Mouse (Mus musculus) gastrocnemius, adult 2 months (tissue): ENCODE measurements around the gene Mettl11b. TPM values are rescaled to one million over a fixed set of nuclear protein-coding genes. Genes with fewer than 3 reads are reported as not detected.
A peak's percentile ranks its signal among the peaks of the same experiment; 100 is the strongest.
"Not testable (repeated sequence)": the region's sequence is repeated elsewhere in the genome, so short reads cannot be mapped to it uniquely, and the experiment has no call there.

Source experiments
- DNase-seq: peaks from one replicate; pipeline ENCODE4 v3.0.0; 2022
- H3K27ac ChIP-seq: fragments of 200-600 bp; 2 replicates; pipeline ENCODE4 v1.8.1; 2022; ENCODE audit warnings: mild to moderate bottlenecking
- H3K4me3 ChIP-seq: fragments of 200-600 bp; 2 replicates; pipeline ENCODE4 v1.8.1; 2022; ENCODE audit warnings: mild to moderate bottlenecking, moderate library complexity
- CTCF ChIP-seq: fragments of 200-600 bp; IDR thresholded peaks from 2 replicates; pipeline ENCODE4 v1.8.1; 2022; ENCODE audit warnings: antibody characterized with exemption, mild to moderate bottlenecking, moderate library complexity
- intact Hi-C: fragments of 180-260 bp; cut with DNase I; formaldehyde crosslinking; loops from one replicate; pipeline ENCODE4 v1.15.1; 2025
- long read RNA-seq, 2 experiments: library from polyadenylated mRNA; stranded (forward); transcript quantifications; one replicate each; pipeline ENCODE4 v2.0.0; 2021
- total RNA-seq, 2 experiments: library from RNA; stranded (reverse); gene quantifications; 2 replicates each; pipeline ENCODE4 v1.2.3; 2021

Gene Mettl11b
- total RNA-seq, result 10 to 100 TPM; 19.6 to 28.1 TPM
- long read RNA-seq, experiment 1, transcript Mettl11b-201 (4 exons, 1,790 nt), result major isoform, 30 of 38 reads
- long read RNA-seq, experiment 1, partial matches to known transcripts, result 0 of 38 reads
- long read RNA-seq, experiment 1, other reads (novel, unspliced or antisense), result 8 of 38 reads
- long read RNA-seq, experiment 2, transcript Mettl11b-201 (4 exons, 1,790 nt), result major isoform, 26 of 34 reads
- long read RNA-seq, experiment 2, partial matches to known transcripts, result 0 of 34 reads
- long read RNA-seq, experiment 2, other reads (novel, unspliced or antisense), result 7 of 34 reads

DNA sequence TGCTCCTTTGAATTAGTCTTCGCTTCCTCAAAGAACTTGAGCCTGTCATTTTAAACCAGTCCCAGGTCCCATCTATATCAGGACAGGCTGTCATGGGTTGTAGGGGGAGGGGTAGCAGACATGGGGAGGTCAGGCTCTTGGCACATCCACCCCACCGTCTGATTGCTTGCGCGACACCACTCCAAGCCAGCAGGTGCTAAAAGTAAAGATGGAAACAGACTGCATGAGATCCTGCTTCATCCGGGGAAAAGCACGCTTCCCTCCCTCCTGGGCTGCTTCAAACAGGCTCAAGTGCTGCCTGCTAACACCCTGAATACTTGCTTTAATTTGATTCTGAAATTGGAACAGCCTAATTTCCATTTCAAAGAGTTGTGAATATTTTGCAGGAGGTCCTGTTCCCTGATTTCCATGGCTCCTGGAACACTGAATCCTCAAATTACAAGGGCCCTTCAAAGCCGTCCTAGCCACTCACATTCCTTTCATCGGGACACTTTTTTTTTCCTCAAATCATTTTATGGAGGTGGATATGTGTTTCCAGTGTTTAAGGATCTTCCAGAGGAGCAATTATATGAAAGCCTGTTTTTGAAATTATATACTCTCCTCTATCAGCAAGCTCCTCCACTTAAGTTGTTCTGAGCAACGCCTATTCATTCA lies at the start of gene Mettl11b:
Gene Mettl11b, minus strand, starts transcription at position 127 of the 654 bp plus-strand sequence.
- no peak for TF ChIP-seq CTCF

DNA sequence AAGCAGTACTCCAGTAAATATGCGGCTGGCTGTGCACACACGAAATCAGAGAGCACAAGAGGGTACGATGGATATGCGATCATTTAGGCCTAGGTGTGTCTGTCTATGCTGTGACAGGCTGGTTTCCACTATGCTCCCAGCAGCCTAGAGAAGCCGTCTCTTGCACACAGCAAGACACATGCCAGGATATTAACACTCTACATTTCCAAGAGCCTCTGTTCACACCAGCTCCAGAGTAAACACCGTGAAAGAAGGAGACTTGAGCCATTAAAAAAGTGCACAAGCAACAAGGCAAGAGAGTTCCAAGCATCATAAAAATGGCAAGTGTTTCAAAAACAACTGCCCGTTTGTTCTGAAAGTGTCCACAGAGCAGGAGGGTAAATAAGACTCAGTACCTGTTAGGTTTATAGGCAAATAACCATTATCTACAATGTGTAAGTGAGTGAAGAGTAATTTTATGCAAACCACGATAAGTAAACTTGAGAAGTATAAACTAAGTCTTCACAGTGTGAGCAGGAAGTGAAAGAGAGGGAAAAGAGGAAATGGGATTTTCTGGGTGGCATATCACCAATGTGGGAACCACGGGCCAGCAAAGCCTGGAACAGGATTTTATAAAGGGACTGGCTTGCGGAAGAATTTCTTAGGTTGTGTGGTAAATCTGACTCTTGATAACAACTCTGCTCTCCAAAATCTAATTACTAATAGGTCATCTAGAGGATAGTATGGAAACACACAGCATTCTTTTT lies 32.6 kb upstream of the Mettl11b start:
- no peak overlapping the region for H3K27ac ChIP-seq
- intact Hi-C loops, result no loop called here
- H3K4me3 ChIP-seq, result no peak overlapping the region
- TF ChIP-seq CTCF, result no peak
- DNase-seq, result no peak

More for the DNA sequence above, at the start of gene Mettl11b:
- H3K27ac ChIP-seq, result peak within 1 kb of the TSS; percentile 90
- peak; percentile 80 for DNase-seq
- intact Hi-C loops, result no loop called here
- H3K4me3 ChIP-seq, result peak within 1 kb of the TSS; percentile 71

DNA sequence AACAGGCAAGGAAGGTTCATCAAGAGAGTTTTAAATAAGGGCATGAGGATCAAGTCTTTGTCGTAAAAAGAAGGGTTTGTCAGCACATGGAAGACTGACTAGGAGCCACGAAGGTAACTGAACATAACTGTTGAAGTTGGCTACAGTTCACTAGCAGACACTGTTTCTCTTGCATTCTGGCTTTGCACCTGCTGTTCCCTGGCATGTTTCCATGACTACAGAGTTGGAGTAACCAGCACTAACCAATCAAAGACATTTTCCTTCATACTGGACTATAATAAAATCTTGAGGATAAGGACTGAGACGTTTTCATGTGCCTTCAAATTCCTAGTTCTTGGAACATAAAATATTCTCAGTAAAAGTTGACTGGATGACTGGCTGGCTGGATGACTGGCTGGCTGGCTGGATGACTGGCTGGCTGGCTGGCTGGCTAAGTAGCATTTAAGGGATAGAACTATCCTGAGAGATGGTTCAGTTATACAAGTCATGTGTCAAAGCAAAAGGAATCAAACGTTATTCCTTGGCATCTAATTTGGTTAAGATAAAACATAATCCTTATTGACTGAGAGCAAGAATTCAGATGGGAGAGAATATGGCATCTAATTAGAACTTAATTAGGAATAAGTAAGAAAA lies 26.4 kb upstream of the Mettl11b start:
- Histone ChIP-seq H3K4me3 (no peak overlapping the region), H3K27ac (no peak overlapping the region)
- intact Hi-C loops, result no loop called here
- TF ChIP-seq CTCF, result no peak
- no peak for DNase-seq

DNA sequence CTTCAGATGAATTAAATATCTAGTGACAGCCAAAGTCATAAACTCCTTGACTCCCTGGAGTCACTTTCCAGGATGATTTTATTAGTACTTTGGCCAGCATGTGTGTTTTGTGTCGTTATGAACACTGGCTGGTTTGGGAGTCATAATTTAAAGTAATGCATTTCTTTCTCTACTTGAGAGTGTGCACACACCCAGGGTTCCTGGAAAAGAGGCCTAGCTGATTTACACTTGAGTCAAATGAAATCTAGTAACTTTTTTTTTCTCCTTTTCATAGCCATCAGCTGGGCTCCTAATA lies 12.2 kb upstream of the Mettl11b start:
- TF ChIP-seq CTCF, result no peak

DNA sequence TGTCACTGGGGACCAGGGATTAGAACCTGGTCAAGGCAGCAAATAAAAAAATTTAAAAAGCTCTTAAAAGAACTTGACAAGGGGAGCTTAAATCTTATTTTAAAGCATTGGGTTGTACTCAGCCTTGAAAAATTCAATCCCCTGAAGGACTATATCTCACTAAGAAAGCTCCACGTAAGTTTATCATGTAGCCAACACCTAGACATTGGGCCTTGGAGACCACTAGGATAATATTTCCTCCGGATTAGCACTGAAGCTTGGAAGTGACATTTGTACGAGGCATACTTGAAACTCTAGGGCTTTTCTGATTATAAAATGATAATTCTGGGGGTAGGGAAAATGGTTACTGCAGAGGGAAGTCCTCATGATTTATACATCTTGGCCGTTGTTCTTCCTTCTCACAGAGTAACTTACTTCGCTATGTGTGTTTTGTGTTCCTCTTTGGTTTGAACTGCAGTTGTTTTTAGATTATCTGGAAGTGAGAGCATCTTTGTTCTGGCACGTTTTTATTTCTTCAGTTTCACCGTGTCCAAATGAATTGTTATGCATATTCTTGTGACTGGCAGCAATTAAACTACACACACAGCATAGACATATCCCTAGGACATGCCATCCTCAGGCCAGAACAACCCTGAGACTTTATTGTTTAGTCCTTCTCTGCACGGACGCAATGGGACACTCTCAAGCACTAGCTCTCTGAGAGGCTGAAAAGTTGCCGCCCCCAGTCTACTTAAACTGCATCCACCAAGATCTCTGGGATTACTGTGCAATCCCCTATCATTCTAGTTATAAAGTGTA lies 11.6 kb upstream of the Mettl11b start:
- intact Hi-C loops, result no loop called here
- H3K4me3 ChIP-seq, result no peak overlapping the region

More for the DNA sequence above, 12.2 kb upstream of the Mettl11b start:
- H3K4me3 ChIP-seq, result no peak overlapping the region
- H3K27ac ChIP-seq, result no peak overlapping the region
- intact Hi-C loops, result no loop called here
- no peak for DNase-seq

DNA sequence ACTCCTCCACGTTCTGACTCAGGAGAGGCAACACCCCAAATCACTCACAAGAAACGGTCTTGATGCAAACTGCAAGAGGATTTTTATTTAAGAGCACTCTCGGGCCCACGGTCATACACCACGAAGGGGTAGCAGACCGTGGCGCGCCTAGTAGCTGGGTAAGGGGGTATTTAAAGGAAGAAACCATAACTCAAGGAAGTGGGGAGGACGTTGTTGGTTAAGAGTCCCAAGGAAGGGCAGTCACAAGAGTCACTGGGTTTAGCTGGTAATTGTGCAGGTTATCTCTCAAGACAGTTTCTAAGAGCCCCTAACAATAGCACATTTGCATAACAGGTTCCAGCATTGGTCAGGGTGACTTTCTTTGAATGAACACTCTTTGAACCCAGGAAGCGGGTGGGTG lies 6.1 kb upstream of the Mettl11b start:
- H3K4me3 ChIP-seq, DNase-seq, H3K27ac ChIP-seq, intact Hi-C loops: not testable (repeated sequence)

More for the DNA sequence above, 11.6 kb upstream of the Mettl11b start:
- no peak for DNase-seq
- TF ChIP-seq CTCF, result no peak
- no peak overlapping the region for H3K27ac ChIP-seq

DNA sequence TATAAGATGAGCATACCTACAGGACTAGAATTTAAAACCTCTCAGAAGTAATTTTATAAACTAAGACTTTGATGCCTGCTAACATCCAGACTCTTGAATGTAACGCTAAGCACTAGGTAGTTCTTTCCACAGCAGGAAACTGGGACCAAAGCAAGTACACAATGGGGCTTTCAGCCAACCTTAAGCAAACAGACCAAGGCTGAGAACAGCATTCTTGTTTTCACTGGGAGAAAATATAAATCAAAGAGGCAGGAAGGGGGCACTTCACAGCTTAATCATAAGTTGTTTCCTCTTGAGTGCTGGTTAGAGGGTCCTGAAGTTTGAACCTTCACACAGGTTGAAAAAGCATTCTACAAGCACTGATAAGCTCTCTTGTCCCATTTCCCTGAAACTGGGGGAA lies 1.1 kb downstream of the Mettl11b start:
- intact Hi-C loops, result no loop called here
- DNase-seq, result no peak
- H3K4me3 ChIP-seq, result peak overlapping the region; percentile 71
- no peak for TF ChIP-seq CTCF
- peak overlapping the region; percentile 90 for H3K27ac ChIP-seq

DNA sequence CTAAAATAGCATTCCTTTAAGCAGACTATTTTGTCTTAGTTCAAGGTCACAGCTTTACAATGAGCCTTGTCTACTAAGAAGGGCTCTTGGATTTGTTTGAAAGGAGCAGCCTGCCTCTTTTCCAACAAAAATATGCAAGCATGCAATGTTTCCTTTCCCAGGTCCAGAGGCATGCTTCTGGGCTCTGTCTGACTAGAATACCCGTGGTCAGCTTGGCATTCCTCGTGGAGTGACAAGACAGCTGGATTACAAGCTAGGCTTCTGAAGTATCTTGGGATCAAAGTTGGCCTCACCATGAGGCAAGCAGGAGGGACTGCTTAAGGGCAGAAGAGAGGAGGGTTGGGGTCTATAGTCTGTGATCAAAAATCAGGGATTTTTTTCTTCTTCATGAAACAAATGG lies 16.4 kb downstream of the Mettl11b start:
- peak; percentile 42 for DNase-seq
- no peak for TF ChIP-seq CTCF
- peak overlapping the region; percentile 60 for H3K27ac ChIP-seq
- no peak overlapping the region for H3K4me3 ChIP-seq
- intact Hi-C loops, result loop anchor here (10.0 kb wide), 3 partner anchors 394 to 554 kb away; partner anchors contain the start of gene Prrx1

DNA sequence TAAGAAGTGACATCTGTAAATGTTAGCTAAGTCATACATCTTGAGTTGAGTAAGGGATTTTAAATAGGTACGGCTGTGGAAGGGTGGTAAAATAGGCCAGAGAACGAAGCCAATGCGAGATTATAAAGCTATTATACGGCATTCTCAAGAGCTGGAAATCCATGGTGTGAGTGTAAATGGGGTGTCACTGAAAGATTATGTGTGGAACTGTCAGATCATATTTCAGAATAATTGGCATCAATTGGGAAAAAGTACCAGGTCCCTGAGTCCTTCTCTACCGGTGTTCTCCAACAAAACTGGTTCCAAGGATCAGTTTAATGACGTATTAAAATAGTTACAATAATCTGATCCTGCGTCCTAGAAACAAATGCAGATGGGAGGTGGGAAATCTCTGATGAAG lies 24.5 kb downstream of the Mettl11b start:
- DNase-seq, result no peak
- Histone ChIP-seq H3K4me3 (no peak overlapping the region), H3K27ac (no peak overlapping the region)
- no peak for TF ChIP-seq CTCF
- intact Hi-C loops, result loop anchor here (10.0 kb wide), 3 partner anchors 386 to 546 kb away; partner anchors contain the start of gene Prrx1

DNA sequence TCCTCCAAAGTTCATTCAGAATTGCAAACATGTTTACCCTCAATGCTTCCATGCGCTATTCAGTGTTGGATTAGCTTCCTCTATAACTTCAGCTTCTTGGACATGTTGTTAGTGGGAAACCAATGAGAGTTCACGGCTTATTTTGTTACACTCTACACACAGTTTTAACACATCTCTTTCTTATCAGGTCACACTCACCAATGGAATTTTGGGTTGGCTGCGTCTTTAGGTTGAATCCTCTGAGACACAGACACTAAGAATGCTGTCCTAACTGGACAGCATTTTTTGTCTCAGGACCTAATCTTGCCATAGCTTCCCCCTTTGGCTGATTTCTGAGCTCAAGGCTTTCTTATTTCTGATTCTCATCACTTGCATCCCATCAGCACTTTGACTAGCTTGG lies 25.3 kb downstream of the Mettl11b start:
- no peak overlapping the region for H3K4me3 ChIP-seq
- intact Hi-C loops, result loop anchor here (10.0 kb wide), 3 partner anchors 385 to 545 kb away; partner anchors contain the start of gene Prrx1
- DNase-seq, result no peak
- no peak for TF ChIP-seq CTCF
- H3K27ac ChIP-seq, result no peak overlapping the region

DNA sequence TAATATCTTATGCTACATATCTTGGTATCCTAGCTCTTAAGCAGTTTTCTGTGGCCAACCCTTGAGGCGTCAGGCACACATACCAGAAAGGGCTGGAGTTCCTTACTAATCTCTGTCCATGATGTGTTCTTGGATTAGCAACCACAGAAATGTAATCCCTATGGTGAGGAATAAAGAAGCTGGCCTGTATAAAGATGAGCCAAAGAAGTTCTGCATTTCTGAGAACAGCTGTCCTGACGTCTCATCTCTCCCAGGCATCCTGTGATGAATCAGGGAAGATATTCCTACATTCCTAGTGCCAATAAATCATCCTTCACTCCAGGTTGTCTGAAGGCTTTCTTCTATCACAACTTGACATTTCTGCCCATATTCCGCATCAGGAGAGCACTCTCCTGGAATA lies 33.2 kb downstream of the Mettl11b start:
- no peak overlapping the region for H3K4me3 ChIP-seq
- DNase-seq, result no peak
- no peak for TF ChIP-seq CTCF
- intact Hi-C loops, result no loop called here
- H3K27ac ChIP-seq, result no peak overlapping the region

DNA sequence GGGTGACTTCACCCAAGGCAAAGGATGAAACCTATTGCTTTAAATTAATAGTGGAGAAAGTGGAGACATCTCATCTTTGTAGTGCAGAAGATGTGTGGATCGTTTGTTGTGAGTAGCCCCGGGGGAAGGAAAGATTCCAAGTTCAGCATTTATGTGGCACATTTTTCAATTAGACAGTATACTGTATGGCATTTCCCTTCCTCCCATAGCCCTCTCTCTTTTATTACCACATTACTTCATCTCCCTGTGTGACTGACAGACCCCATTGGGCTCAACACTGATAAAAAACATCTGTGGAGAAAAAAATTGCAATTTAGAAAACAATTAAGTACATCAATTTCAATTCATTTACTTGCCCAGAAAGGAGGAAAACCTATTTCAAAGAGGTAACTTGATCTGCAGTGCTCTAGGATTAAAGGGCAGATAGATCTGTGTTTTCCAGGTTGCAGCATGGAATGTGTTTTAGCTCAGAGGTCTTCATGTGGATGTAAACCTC lies 42.0 kb downstream of the Mettl11b start:
- DNase-seq, result no peak
- intact Hi-C loops, result no loop called here
- TF ChIP-seq CTCF, result no peak
- Histone ChIP-seq H3K27ac (no peak overlapping the region), H3K4me3 (no peak overlapping the region)
